Mouse (Mus musculus): ENCODE measurements around the gene Otol1. TPM values are rescaled to one million over a fixed set of nuclear protein-coding genes. Genes with fewer than 3 reads are reported as not detected.

Otol1 gene
- polyA plus RNA-seq (2015; fragmentation: Nextera tagmentation; extraction: Ambion mirVana): not detected in 2 replicates

GRCm38 (mm10) chr3:70007313-70007712 lies at the start of gene Otol1:
Gene Otol1 (plus strand): TSS chr3:70007613.
- Histone ChIP-seq H3K9me3 (replicated peaks; ENCODE audit: control insufficient read depth, low read length, poor library complexity, severe bottlenecking) (no peaks in the 10 kb centered on the region), H3K9ac (ENCODE audit: low read depth, low read length) (no peak within 1 kb of the TSS), H3K27ac (ENCODE audit: low read length) (no peak within 1 kb of the TSS), H3K27me3 (ENCODE audit: control insufficient read depth, insufficient read depth, low read depth, low read length) (no peaks in the 10 kb centered on the region; the same call in 1 of the 2 replicates), H3K4me1 (ENCODE audit: control insufficient read depth, insufficient read depth, low read length) (no peaks in the 10 kb centered on the region), H3K4me3 (ENCODE audit: low read depth, low read length) (no peak within 1 kb of the TSS), H3K36me3 (ENCODE audit: control insufficient read depth, insufficient read depth, low read length) (no peaks in the 10 kb centered on the region), H3K4me2 (ENCODE audit: low read length) (no peak within 1 kb of the TSS)
- 77% methylated on average over 4 of the region's 4 CpGs for WGBS
- ATAC-seq: no peak

DNA sequence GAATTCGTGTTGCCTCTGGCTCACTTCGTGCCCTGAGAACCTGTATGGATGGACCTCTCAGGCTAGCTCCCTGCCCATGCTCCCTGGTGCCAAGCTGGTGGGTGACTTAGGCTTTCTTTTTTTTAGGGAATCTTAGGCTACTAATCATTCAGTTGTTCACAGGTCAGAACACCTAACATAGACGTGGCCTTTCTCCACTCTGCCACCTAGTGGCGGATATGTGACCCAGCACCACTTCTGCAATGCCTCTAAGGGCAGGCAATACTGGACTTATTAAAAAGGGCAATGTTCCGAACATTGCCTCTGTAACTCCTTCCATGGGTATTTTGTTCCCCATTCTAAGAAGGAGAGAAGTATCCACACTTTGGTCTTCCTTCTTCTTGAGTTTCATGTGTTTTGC lies 45.2 kb upstream of the Otol1 start:
- WGBS: 55% methylated on average over 5 of the region's 5 CpGs
- Histone ChIP-seq H3K4me2 (ENCODE audit: low read length) (no peak overlapping the region), H3K27me3 (ENCODE audit: control insufficient read depth, insufficient read depth, low read depth, low read length) (no peaks in the 10 kb centered on the region), H3K9me3 (replicated peaks; ENCODE audit: control insufficient read depth, low read length, poor library complexity, severe bottlenecking) (no peaks in the 10 kb centered on the region), H3K4me3 (ENCODE audit: low read depth, low read length) (no peak overlapping the region), H3K4me1 (ENCODE audit: control insufficient read depth, insufficient read depth, low read length) (no peaks in the 10 kb centered on the region), H3K36me3 (ENCODE audit: control insufficient read depth, insufficient read depth, low read length) (no peaks in the 10 kb centered on the region), H3K9ac (ENCODE audit: low read depth, low read length) (no peak overlapping the region), H3K27ac (ENCODE audit: low read length) (no peak overlapping the region)
- no peak for ATAC-seq

- 61% methylated on average over 6 of the region's 6 CpGs for WGBS
- H3K27me3 ChIP-seq (ENCODE audit: control insufficient read depth, insufficient read depth, low read depth, low read length): no peaks in the 10 kb centered on the region
- peak; percentile 21; the same call in 1 of the 2 replicates for ATAC-seq
Measured at GRCm38 (mm10) chr3:69971482-69972097, 35.8 kb upstream of the Otol1 start.

GRCm38 (mm10) chr3:69978092-69978491 lies 29.3 kb upstream of the Otol1 start:
- Histone ChIP-seq H3K4me3 (ENCODE audit: low read depth, low read length) (no peak overlapping the region), H3K9me3 (replicated peaks; ENCODE audit: control insufficient read depth, low read length, poor library complexity, severe bottlenecking) (0 out of 2 replicates have a peak, but pooled peaks cover 6% of the 10 kb centered on the region), H3K27ac (ENCODE audit: low read length) (no peak overlapping the region), H3K4me2 (ENCODE audit: low read length) (no peak overlapping the region), H3K36me3 (ENCODE audit: control insufficient read depth, insufficient read depth, low read length) (no peaks in the 10 kb centered on the region), H3K4me1 (ENCODE audit: control insufficient read depth, insufficient read depth, low read length) (no peaks in the 10 kb centered on the region), H3K27me3 (ENCODE audit: control insufficient read depth, insufficient read depth, low read depth, low read length) (no peaks in the 10 kb centered on the region), H3K9ac (ENCODE audit: low read depth, low read length) (no peak overlapping the region)
- ATAC-seq: no peak

More at GRCm38 (mm10) chr3:69971482-69972097, 35.8 kb upstream of the Otol1 start:
- no peaks in the 10 kb centered on the region; the same call in 1 of the 2 replicates for H3K4me1 ChIP-seq (ENCODE audit: control insufficient read depth, insufficient read depth, low read length)
- H3K4me3 ChIP-seq (ENCODE audit: low read depth, low read length): no peak overlapping the region
- no peaks in the 10 kb centered on the region for H3K9me3 ChIP-seq (replicated peaks; ENCODE audit: control insufficient read depth, low read length, poor library complexity, severe bottlenecking)
- H3K4me2 ChIP-seq (ENCODE audit: low read length): no peak overlapping the region
- H3K9ac ChIP-seq (ENCODE audit: low read depth, low read length): no peak overlapping the region
- H3K27ac ChIP-seq (ENCODE audit: low read length): no peak overlapping the region
- no peaks in the 10 kb centered on the region for H3K36me3 ChIP-seq (ENCODE audit: control insufficient read depth, insufficient read depth, low read length)

- ATAC-seq: no peak
- no peaks in the 10 kb centered on the region for H3K36me3 ChIP-seq (ENCODE audit: control insufficient read depth, insufficient read depth, low read length)
- no peak overlapping the region for H3K9ac ChIP-seq (ENCODE audit: low read depth, low read length)
- no peak overlapping the region for H3K27ac ChIP-seq (ENCODE audit: low read length)
- H3K27me3 ChIP-seq (ENCODE audit: control insufficient read depth, insufficient read depth, low read depth, low read length): no peaks in the 10 kb centered on the region
- no peak overlapping the region for H3K4me3 ChIP-seq (ENCODE audit: low read depth, low read length)
- 68% methylated on average over 4 of the region's 4 CpGs for WGBS
- H3K4me1 ChIP-seq (ENCODE audit: control insufficient read depth, insufficient read depth, low read length): no peaks in the 10 kb centered on the region
- H3K9me3 ChIP-seq (replicated peaks; ENCODE audit: control insufficient read depth, low read length, poor library complexity, severe bottlenecking): no peaks in the 10 kb centered on the region
- H3K4me2 ChIP-seq (ENCODE audit: low read length): no peak overlapping the region
Measured at GRCm38 (mm10) chr3:69993806-69994205, 13.6 kb upstream of the Otol1 start.

DNA sequence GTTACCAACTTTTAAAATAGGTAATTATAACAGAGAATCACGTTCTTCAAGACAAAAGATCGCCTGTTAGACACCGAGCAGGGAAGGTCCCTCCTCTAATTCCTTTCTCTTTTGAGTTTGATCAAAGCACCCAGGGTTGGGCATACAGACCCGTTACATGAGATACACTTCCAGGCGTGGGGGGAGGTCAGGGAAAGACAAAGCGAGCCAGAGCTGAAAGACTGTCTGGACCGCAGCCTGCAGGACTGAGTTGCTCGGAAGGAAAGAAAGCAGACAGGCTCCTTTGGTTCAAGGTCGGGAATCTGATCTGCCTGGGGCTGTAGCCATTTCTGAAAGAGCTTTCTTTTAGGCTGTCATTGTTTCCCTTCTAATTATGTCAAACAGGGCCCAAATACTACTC lies 5.9 kb upstream of the Otol1 start:
- 0 out of 2 replicates have a peak, but pooled peaks cover 2% of the 10 kb centered on the region for H3K4me1 ChIP-seq (ENCODE audit: control insufficient read depth, insufficient read depth, low read length)
- no peak overlapping the region for H3K27ac ChIP-seq (ENCODE audit: low read length)
- H3K9ac ChIP-seq (ENCODE audit: low read depth, low read length): 0 out of 2 replicates have a peak overlapping the region, but pooled peaks have one; percentile 10
- 25% methylated on average over 9 of the region's 9 CpGs for WGBS
- no peaks in the 10 kb centered on the region for H3K9me3 ChIP-seq (replicated peaks; ENCODE audit: control insufficient read depth, low read length, poor library complexity, severe bottlenecking)
- no peaks in the 10 kb centered on the region; the same call in 1 of the 2 replicates for H3K27me3 ChIP-seq (ENCODE audit: control insufficient read depth, insufficient read depth, low read depth, low read length)
- no peak for ATAC-seq
- H3K4me3 ChIP-seq (ENCODE audit: low read depth, low read length): no peak overlapping the region
- H3K36me3 ChIP-seq (ENCODE audit: control insufficient read depth, insufficient read depth, low read length): no peaks in the 10 kb centered on the region
- H3K4me2 ChIP-seq (ENCODE audit: low read length): no peak overlapping the region

DNA sequence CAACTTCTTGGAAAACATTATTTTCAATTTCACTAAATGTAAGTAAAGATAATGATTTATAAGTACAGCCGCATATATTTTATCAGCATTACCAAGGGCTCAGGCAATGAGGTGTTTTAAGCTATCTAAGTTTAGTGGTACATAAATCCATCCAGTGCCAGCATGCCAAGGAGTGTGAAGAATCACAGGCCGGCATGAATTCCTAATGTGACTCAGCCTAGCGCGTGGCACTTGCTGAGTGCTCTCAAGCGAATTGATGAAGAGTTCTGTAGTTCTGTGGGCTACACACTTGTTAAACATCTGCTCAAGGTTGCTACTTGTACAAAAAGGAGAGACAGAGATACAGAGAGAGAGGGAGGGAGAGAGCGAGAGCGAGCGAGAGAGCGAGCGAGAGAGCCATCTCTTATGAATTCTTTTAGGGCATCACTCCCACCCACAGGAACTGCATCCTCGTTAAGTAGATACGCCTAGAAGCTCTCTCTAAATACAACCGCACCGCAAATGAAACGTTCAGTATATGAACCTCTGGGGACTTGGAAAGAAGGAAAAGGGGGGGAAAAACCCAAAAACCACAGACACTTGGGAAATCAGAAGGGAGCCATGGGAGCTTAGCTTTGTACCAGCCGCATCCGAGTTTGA lies 4.2 kb upstream of the Otol1 start:
- no peak overlapping the region for H3K27ac ChIP-seq (ENCODE audit: low read length)
- ATAC-seq: no peak
- WGBS: 73% methylated on average over 17 of the region's 17 CpGs
- no peak overlapping the region for H3K9ac ChIP-seq (ENCODE audit: low read depth, low read length)
- no peaks in the 10 kb centered on the region for H3K9me3 ChIP-seq (replicated peaks; ENCODE audit: control insufficient read depth, low read length, poor library complexity, severe bottlenecking)
- no peak overlapping the region for H3K4me2 ChIP-seq (ENCODE audit: low read length)
- H3K4me3 ChIP-seq (ENCODE audit: low read depth, low read length): no peak overlapping the region
- H3K36me3 ChIP-seq (ENCODE audit: control insufficient read depth, insufficient read depth, low read length): no peaks in the 10 kb centered on the region
- no peaks in the 10 kb centered on the region; the same call in 1 of the 2 replicates for H3K27me3 ChIP-seq (ENCODE audit: control insufficient read depth, insufficient read depth, low read depth, low read length)
- 0 out of 2 replicates have a peak, but pooled peaks cover 2% of the 10 kb centered on the region for H3K4me1 ChIP-seq (ENCODE audit: control insufficient read depth, insufficient read depth, low read length)

- Histone ChIP-seq H3K27ac (ENCODE audit: low read length) (no peak overlapping the region), H3K9me3 (replicated peaks; ENCODE audit: control insufficient read depth, low read length, poor library complexity, severe bottlenecking) (no peaks in the 10 kb centered on the region), H3K9ac (ENCODE audit: low read depth, low read length) (no peak overlapping the region), H3K4me2 (ENCODE audit: low read length) (no peak overlapping the region), H3K4me1 (ENCODE audit: control insufficient read depth, insufficient read depth, low read length) (0 out of 2 replicates have a peak, but pooled peaks cover 2% of the 10 kb centered on the region), H3K4me3 (ENCODE audit: low read depth, low read length) (no peak overlapping the region), H3K36me3 (ENCODE audit: control insufficient read depth, insufficient read depth, low read length) (no peaks in the 10 kb centered on the region), H3K27me3 (ENCODE audit: control insufficient read depth, insufficient read depth, low read depth, low read length) (no peaks in the 10 kb centered on the region; the same call in 1 of the 2 replicates)
- peak; percentile 70; the same call in 1 of the 2 replicates for ATAC-seq
- 39% methylated on average over 7 of the region's 7 CpGs for WGBS
Measured at GRCm38 (mm10) chr3:70003955-70004354, 3.5 kb upstream of the Otol1 start.

- Histone ChIP-seq H3K36me3 (ENCODE audit: control insufficient read depth, insufficient read depth, low read length) (no peaks in the 10 kb centered on the region), H3K9ac (ENCODE audit: low read depth, low read length) (no peak overlapping the region), H3K27me3 (ENCODE audit: control insufficient read depth, insufficient read depth, low read depth, low read length) (no peaks in the 10 kb centered on the region; the same call in 1 of the 2 replicates), H3K4me1 (ENCODE audit: control insufficient read depth, insufficient read depth, low read length) (0 out of 2 replicates have a peak, but pooled peaks cover 2% of the 10 kb centered on the region), H3K9me3 (replicated peaks; ENCODE audit: control insufficient read depth, low read length, poor library complexity, severe bottlenecking) (no peaks in the 10 kb centered on the region), H3K27ac (ENCODE audit: low read length) (no peak overlapping the region), H3K4me2 (ENCODE audit: low read length) (no peak overlapping the region), H3K4me3 (ENCODE audit: low read depth, low read length) (no peak overlapping the region)
- 81% methylated on average over 8 of the region's 8 CpGs for WGBS
- ATAC-seq: no peak
Measured at GRCm38 (mm10) chr3:70004379-70004778, 3.0 kb upstream of the Otol1 start.
